Mouse (Mus musculus) left cerebral cortex, adult 2 months (tissue): ENCODE measurements around the gene Mrgprh. TPM values are rescaled to one million over a fixed set of nuclear protein-coding genes. Genes with fewer than 3 reads are reported as not detected.

ENCODE experiments used
- DNase-seq, 2 experiments: peaks; one replicate each; pipeline ENCODE4 v3.0.0; 2021 to 2022; ENCODE audit warnings: low spot score in 2 of 2, mixed read lengths in 1 of 2; ENCODE audit errors: extremely low spot score in 1 of 2
- H3K27ac ChIP-seq: fragments of 200-600 bp; 2 replicates; pipeline ENCODE4 v1.8.1; 2022
- H3K4me3 ChIP-seq: fragments of 200-600 bp; 2 replicates; pipeline ENCODE4 v1.8.1; 2022
- CTCF ChIP-seq: fragments of 200-600 bp; IDR thresholded peaks from 2 replicates; pipeline ENCODE4 v1.8.1; 2022; ENCODE audit warnings: antibody characterized with exemption, mild to moderate bottlenecking, moderate library complexity
- intact Hi-C: fragments of 180-260 bp; cut with DNase I; formaldehyde crosslinking; loops from one replicate; pipeline ENCODE4 v1.15.1; 2025
- long read RNA-seq, 2 experiments: library from polyadenylated mRNA; stranded (forward); transcript quantifications; one replicate each; pipeline ENCODE4 v2.0.0; 2021; ENCODE audit warnings: borderline mapping rate in 2 of 2
- total RNA-seq, 2 experiments: library from RNA; stranded (reverse); gene quantifications; 2 replicates each; pipeline ENCODE4 v1.2.3; 2021

Gene Mrgprh
- total RNA-seq = not detected
- long read RNA-seq, experiment 1 = 0 reads
- long read RNA-seq, experiment 2, partial matches to known transcripts = 0 of 1 reads
- long read RNA-seq, experiment 2, other reads (novel, unspliced or antisense) = 1 of 1 reads

GRCm38 (mm10) chr17:12875734-12876133 is at the start of gene Mrgprh:
Gene Mrgprh, plus strand, starts transcription at chr17:12876034.
- H3K4me3 ChIP-seq = no peak within 1 kb of the TSS
- no peak for TF ChIP-seq CTCF
- H3K27ac ChIP-seq = no peak within 1 kb of the TSS
- intact Hi-C loops = no loop called here
- no peak for DNase-seq

GRCm38 (mm10) chr17:12830351-12830750 is 45.5 kb upstream of the Mrgprh start:
- no peak overlapping the region for H3K27ac ChIP-seq
- intact Hi-C loops = no loop called here
- peak in 1 of 2 experiments; percentile 7 for DNase-seq
- H3K4me3 ChIP-seq = no peak overlapping the region
- TF ChIP-seq CTCF = no peak

GRCm38 (mm10) chr17:12832231-12832630 is 43.6 kb upstream of the Mrgprh start:
- peak in 1 of 2 experiments; percentile 9 for DNase-seq
- Histone ChIP-seq H3K27ac (no peak overlapping the region), H3K4me3 (no peak overlapping the region)
- TF ChIP-seq CTCF = no peak
- intact Hi-C loops = no loop called here

DNA sequence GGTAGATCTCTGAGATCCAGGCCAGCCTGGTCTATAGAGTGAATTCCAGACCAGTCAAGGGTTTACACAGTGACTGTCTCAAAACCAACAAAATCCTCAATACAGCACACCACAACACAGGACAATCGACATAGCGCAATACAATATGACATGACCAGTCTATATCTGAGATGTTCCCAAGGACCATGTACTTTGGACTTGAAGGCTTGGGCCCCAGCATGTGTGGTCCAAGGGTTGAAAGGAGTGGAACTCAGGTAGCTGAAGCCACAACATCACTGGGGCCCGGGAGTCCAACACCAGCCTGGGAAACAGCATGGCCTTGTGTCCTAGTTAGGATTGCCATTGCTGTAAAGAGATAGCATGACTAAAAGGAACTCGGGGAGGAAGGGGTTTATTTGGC is 43.2 kb upstream of the Mrgprh start:
- Histone ChIP-seq H3K27ac (no peak overlapping the region), H3K4me3 (no peak overlapping the region)
- no peak for TF ChIP-seq CTCF
- DNase-seq = no peak
- intact Hi-C loops = no loop called here

GRCm38 (mm10) chr17:12834317-12834716 is 41.5 kb upstream of the Mrgprh start:
- intact Hi-C loops = no loop called here
- no peak for TF ChIP-seq CTCF
- no peak overlapping the region for H3K27ac ChIP-seq
- no peak overlapping the region for H3K4me3 ChIP-seq
- DNase-seq = peak in 1 of 2 experiments; percentile 2

DNA sequence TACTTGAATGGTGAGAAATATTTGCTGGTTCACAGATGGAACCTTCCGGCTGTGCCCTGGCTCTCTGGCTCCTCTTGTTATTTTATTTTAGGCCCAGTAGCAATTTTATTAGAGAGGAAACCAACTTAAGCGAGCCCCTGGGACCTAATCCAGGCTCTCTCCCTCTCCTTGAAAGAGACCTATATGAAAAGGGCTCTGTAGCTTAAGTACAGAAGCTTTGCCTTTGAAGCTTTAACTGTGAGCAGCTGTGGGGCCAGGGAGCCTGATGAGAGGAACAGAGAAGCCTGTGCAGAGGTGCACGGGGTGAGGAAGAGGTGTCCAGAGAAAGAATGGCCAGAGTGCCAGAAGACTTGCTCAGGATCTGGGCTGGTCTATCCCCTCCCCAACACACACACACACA is 41.0 kb upstream of the Mrgprh start:
- H3K4me3 ChIP-seq = no peak overlapping the region
- TF ChIP-seq CTCF = no peak
- peak in 1 of 2 experiments; percentile 2 for DNase-seq
- no peak overlapping the region for H3K27ac ChIP-seq
- intact Hi-C loops = no loop called here

GRCm38 (mm10) chr17:12835738-12836137 is 40.1 kb upstream of the Mrgprh start:
- DNase-seq = peak in 1 of 2 experiments; percentile 6
- H3K4me3 ChIP-seq = no peak overlapping the region
- no peak for TF ChIP-seq CTCF
- no peak overlapping the region for H3K27ac ChIP-seq
- intact Hi-C loops = no loop called here

DNA sequence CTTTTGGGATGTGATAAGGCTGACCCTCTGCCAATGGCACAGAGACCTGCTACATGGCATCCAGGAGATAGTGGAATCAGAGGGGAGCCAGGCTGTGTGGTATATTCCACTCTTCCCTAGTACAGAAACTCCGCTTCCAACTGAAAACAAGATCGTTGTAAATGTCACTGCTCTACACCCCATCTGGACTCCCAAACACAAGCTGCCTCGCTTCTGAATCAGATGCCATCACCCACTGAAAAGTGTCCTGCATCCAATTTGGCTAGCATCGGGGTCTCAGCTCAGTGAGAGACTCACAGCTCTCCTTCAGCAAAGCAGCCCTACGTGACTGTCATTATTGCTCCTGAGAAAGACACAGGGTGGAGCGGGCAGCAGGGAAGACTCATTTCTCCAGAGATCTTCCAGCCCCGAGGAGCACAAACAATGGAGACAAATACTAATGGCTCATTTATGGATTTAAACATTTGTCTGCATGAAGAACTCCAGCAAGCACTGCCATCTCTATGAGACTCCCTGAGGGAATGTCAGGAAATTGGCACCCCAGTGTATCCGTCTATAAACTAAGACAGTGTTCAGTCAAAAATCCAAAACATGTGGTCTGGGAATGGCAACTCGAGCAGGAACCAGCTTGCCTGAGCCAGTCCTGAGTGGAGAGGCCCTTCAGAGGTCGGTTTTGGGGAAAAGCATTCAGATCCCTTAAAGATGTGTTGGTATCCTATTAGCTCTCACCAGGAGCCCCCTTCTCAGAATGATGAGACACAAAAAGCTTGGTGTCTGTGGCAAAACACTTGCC is 36.2 kb upstream of the Mrgprh start:
- no peak for TF ChIP-seq CTCF
- peak; percentile 26 to 48 for DNase-seq
- peak overlapping the region; percentile 42; the same call in 1 of the 2 replicates for H3K27ac ChIP-seq
- no peak overlapping the region for H3K4me3 ChIP-seq
- intact Hi-C loops = no loop called here

DNA sequence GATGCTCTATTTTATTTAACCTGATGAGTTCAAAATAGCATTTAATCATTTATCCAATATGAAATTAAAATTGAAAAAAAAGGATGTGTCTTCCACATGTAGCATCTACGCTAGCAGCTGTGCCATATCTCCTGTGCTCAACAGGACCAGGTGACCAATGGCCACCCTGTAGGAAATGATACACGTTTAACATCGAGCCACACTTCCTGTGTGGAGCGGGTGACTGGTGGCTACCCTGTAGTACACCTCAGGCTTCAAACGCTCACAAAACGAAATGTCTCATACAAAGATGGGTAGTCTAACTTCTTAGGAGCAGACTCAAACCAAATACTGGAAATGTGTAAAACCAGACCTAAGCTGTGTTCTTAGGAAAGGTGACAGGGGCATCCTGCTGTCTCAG is 32.0 kb upstream of the Mrgprh start:
- H3K27ac ChIP-seq = no peak overlapping the region
- no peak for DNase-seq
- no peak for TF ChIP-seq CTCF
- intact Hi-C loops = no loop called here
- no peak overlapping the region for H3K4me3 ChIP-seq

- no peak overlapping the region for H3K4me3 ChIP-seq
- intact Hi-C loops = no loop called here
- H3K27ac ChIP-seq = no peak overlapping the region; the same call in 1 of the 2 replicates
- TF ChIP-seq CTCF = no peak
- peak in 1 of 2 experiments; percentile 13 for DNase-seq
Observed at GRCm38 (mm10) chr17:12844540-12844939, 31.3 kb upstream of the Mrgprh start.

GRCm38 (mm10) chr17:12845862-12846261 is 30.0 kb upstream of the Mrgprh start:
- Histone ChIP-seq H3K4me3 (no peak overlapping the region), H3K27ac (peak overlapping the region; percentile 32; the same call in 1 of the 2 replicates)
- no peak for TF ChIP-seq CTCF
- peak in 1 of 2 experiments; percentile 10 for DNase-seq
- intact Hi-C loops = no loop called here

DNA sequence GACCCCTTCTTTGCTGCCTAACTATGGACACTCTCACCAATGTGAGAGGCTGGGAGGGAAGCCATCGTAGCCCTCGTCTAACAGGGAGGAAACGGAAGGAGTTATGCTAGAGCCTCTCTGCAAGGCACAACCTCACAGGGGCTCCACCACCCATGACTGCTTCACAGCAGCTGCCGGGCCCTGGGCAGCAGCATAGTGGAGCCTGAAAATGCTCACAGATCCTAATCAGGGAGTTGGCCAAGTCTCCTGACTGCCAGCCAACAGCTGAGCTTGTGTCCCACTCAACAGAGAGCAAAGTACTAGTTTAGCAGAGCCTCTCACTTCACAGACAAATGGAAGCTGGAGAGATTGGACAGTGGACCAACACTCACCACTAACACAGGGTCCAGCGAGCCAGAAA is 29.4 kb upstream of the Mrgprh start:
- Histone ChIP-seq H3K27ac (peak overlapping the region; percentile 32), H3K4me3 (no peak overlapping the region)
- intact Hi-C loops = no loop called here
- no peak for TF ChIP-seq CTCF
- peak in 1 of 2 experiments; percentile 54 for DNase-seq

- no peak overlapping the region for H3K4me3 ChIP-seq
- TF ChIP-seq CTCF = no peak
- DNase-seq = no peak
- H3K27ac ChIP-seq = no peak overlapping the region
- intact Hi-C loops = no loop called here
Observed at GRCm38 (mm10) chr17:12847736-12848135, 28.1 kb upstream of the Mrgprh start.
